Mouse (Mus musculus) CH12.LX (cell line): ENCODE measurements around the gene Ckap4. TPM values are rescaled to one million over a fixed set of nuclear protein-coding genes. Genes with fewer than 3 reads are reported as not detected.
A peak's percentile ranks its signal among the peaks of the same experiment; 100 is the strongest.

Experiments
- DNase-seq: peaks from one replicate; pipeline ENCODE4 v3.0.0-alpha.2; 2013; ENCODE audit errors: extremely low read depth
- H3K27ac ChIP-seq: 2 replicates; pipeline ENCODE4 v1.5.1; 2012; ENCODE audit warnings: low read depth, mild to moderate bottlenecking, control low read depth, moderate library complexity; ENCODE audit not compliant: insufficient read depth
- H3K27me3 ChIP-seq: replicated peaks from 2 replicates; pipeline ENCODE3; 2012; ENCODE audit warnings: inconsistent platforms
- H3K36me3 ChIP-seq, 2 experiments: replicated peaks in 1 of 2; 2 replicates each; pipeline versions ENCODE3 to v1.6.1; 2012; ENCODE audit warnings: inconsistent platforms in 1 of 2, low read length in 1 of 2, mild to moderate bottlenecking in 1 of 2, mixed read lengths in 1 of 2, moderate library complexity in 1 of 2; ENCODE audit not compliant: control insufficient read depth in 1 of 2, insufficient read depth in 1 of 2
- H3K4me1 ChIP-seq, 2 experiments: 2 replicates each; pipeline ENCODE4 v1.6.1; 2012; ENCODE audit warnings: inconsistent platforms in 1 of 2, moderate library complexity in 1 of 2; ENCODE audit not compliant: insufficient read depth in 2 of 2, control insufficient read depth in 1 of 2
- H3K4me2 ChIP-seq: 2 replicates; pipeline ENCODE4 v1.6.1; 2012; ENCODE audit warnings: low read depth, mild to moderate bottlenecking, control low read depth; ENCODE audit not compliant: poor library complexity, insufficient read depth, severe bottlenecking
- H3K4me3 ChIP-seq, 3 experiments: fragments of 150-350 bp in 1 of 3; sonication (generic) in 1 of 3; replicated peaks in 1 of 3; 2 replicates each; pipeline versions ENCODE3 to v1.5.1; 2011 to 2012; ENCODE audit warnings: low read depth in 2 of 3, low read length in 2 of 3, mild to moderate bottlenecking in 2 of 3, moderate library complexity in 2 of 3, control low read depth in 1 of 3, improper control_type of control experiment in 1 of 3, inconsistent platforms in 1 of 3, mixed read lengths in 1 of 3; ENCODE audit not compliant: poor library complexity in 1 of 3
- H3K79me2 ChIP-seq: replicated peaks from 2 replicates; pipeline ENCODE4 v1.6.1; 2012; ENCODE audit warnings: mild to moderate bottlenecking, moderate library complexity; ENCODE audit not compliant: control insufficient read depth, poor library complexity, insufficient read depth, severe bottlenecking; ENCODE audit errors: extremely low read depth
- H3K9ac ChIP-seq: 2 replicates; pipeline ENCODE4 v1.6.1; 2012; ENCODE audit warnings: low read depth, mild to moderate bottlenecking, control low read depth, moderate library complexity; ENCODE audit not compliant: insufficient read depth
- H3K9me3 ChIP-seq: replicated peaks from 2 replicates; pipeline ENCODE3; 2012; ENCODE audit warnings: low read length, inconsistent platforms, mixed read lengths
- BHLHE40 ChIP-seq: IDR thresholded peaks from 2 replicates; pipeline ENCODE4 v1.6.1; 2011; ENCODE audit warnings: mild to moderate bottlenecking, low read depth, low read length, improper control_type of control experiment
- E2F4 ChIP-seq: IDR thresholded peaks from 2 replicates; pipeline ENCODE4 v1.6.1; 2011; ENCODE audit warnings: low read depth, low read length, improper control_type of control experiment; ENCODE audit not compliant: insufficient replicate concordance
- EP300 ChIP-seq: IDR thresholded peaks from 2 replicates; pipeline ENCODE4 v1.6.1; 2011; ENCODE audit warnings: low read length, improper control_type of control experiment
- JUND ChIP-seq: conservative IDR thresholded peaks from 2 replicates; pipeline ENCODE4 v1.6.1; 2011; ENCODE audit warnings: low read depth, low read length, improper control_type of control experiment
- MEF2A ChIP-seq: IDR thresholded peaks from 2 replicates; pipeline ENCODE4 v1.6.1; 2014; ENCODE audit warnings: low read depth, mild to moderate bottlenecking, inconsistent platforms, low read length, improper control_type of control experiment, borderline replicate concordance
- MXI1 ChIP-seq: IDR thresholded peaks from 2 replicates; pipeline ENCODE4 v1.6.1; 2011; ENCODE audit warnings: mild to moderate bottlenecking, low read depth, low read length, improper control_type of control experiment
- MYC ChIP-seq: IDR thresholded peaks from 2 replicates; pipeline ENCODE4 v1.6.1; 2011; ENCODE audit warnings: low read depth, mild to moderate bottlenecking, improper control_type of control experiment, low read length
- PAX5 ChIP-seq: IDR thresholded peaks from 2 replicates; pipeline ENCODE4 v1.6.1; 2012; ENCODE audit warnings: low read length, inconsistent platforms, mixed read lengths
- POLR2A ChIP-seq: IDR thresholded peaks from 2 replicates; pipeline ENCODE4 v1.6.1; 2011; ENCODE audit warnings: low read depth, mild to moderate bottlenecking, improper control_type of control experiment, low read length
- POLR2AphosphoS2 ChIP-seq: IDR thresholded peaks from 2 replicates; pipeline ENCODE4 v1.6.1; 2011; ENCODE audit warnings: low read depth, low read length, improper control_type of control experiment
- RAD21 ChIP-seq: IDR thresholded peaks from 2 replicates; pipeline ENCODE4 v1.6.1; 2011; ENCODE audit warnings: low read depth, mild to moderate bottlenecking, low read length, improper control_type of control experiment, moderate library complexity
- SIN3A ChIP-seq: IDR thresholded peaks from 2 replicates; pipeline ENCODE4 v1.6.1; 2012; ENCODE audit warnings: low read length, improper control_type of control experiment, inconsistent platforms
- SMC3 ChIP-seq: IDR thresholded peaks from 2 replicates; pipeline ENCODE4 v1.6.1; 2011; ENCODE audit warnings: low read depth, low read length, improper control_type of control experiment
- TBP ChIP-seq: conservative IDR thresholded peaks from 2 replicates; pipeline ENCODE4 v1.6.1; 2011; ENCODE audit warnings: low read depth, low read length, improper control_type of control experiment
- USF1 ChIP-seq: IDR thresholded peaks from 2 replicates; pipeline ENCODE4 v1.6.1; 2014; ENCODE audit warnings: low read depth, mild to moderate bottlenecking, inconsistent platforms, low read length, improper control_type of control experiment
- USF2 ChIP-seq: conservative IDR thresholded peaks from 2 replicates; pipeline ENCODE4 v1.6.1; 2011; ENCODE audit warnings: low read depth, low read length, improper control_type of control experiment
- ZC3H11A ChIP-seq: IDR thresholded peaks from 2 replicates; pipeline ENCODE4 v1.6.1; 2012; ENCODE audit warnings: low read depth, mild to moderate bottlenecking, inconsistent platforms, low read length, improper control_type of control experiment
- ZKSCAN1 ChIP-seq: IDR thresholded peaks from 2 replicates; pipeline ENCODE4 v1.6.1; 2012; ENCODE audit warnings: low read depth, inconsistent platforms, low read length, improper control_type of control experiment, borderline replicate concordance
- ZMIZ1 ChIP-seq: IDR thresholded peaks from 2 replicates; pipeline ENCODE4 v1.6.1; 2012; ENCODE audit warnings: low read depth, mild to moderate bottlenecking, inconsistent platforms, low read length, improper control_type of control experiment
- ZNF384 ChIP-seq: IDR thresholded peaks from 2 replicates; pipeline ENCODE4 v1.6.1; 2012; ENCODE audit warnings: low read depth, low read length, improper control_type of control experiment, inconsistent platforms
- dilution Hi-C: fragments of 300-500 bp; cut with MboI; formaldehyde crosslinking; loops from 2 replicates; pipeline ENCODE4 v1.14.3; 2020; ENCODE audit warnings: low sequenced_read_pairs; ENCODE audit not compliant: extremely low pct_unique_long_range_greater_than_20kb, extremely low pct_ligation_motif_present
- in situ Hi-C: fragments of 300-500 bp; cut with MboI; formaldehyde crosslinking; loops from 3 replicates; pipeline ENCODE4 v1.14.3; 2019; ENCODE audit warnings: low sequenced_read_pairs, low pct_ligation_motif_present, low pct_unique_long_range_greater_than_20kb, mixed read lengths
- polyA plus RNA-seq: library from polyadenylated mRNA; unstranded; fragments of >175 nt; gene quantifications from 2 replicates; pipeline ENCODE4 v1.2.1, GENCODE M21; 2012; ENCODE audit warnings: low read depth; ENCODE audit not compliant: insufficient read length
- total RNA-seq, 2 experiments: library from RNA; depleted of rRNA; stranded (reverse); fragments of 300-350 nt in 1 of 2; fragments of >200 nt in 1 of 2; gene quantifications; 2 replicates each; pipeline ENCODE4 v1.2.3; 2012 to 2014

Gene Ckap4
- total and polyA plus RNA-seq, 3 experiments = 24.4 to 71.2 (median 35.0) TPM

- TF ChIP-seq ZMIZ1 = no peak
- no peak for TF ChIP-seq ZKSCAN1
- no peak for TF ChIP-seq SMC3
- TF ChIP-seq BHLHE40 = no peak
- no peak for TF ChIP-seq ZC3H11A
- no peak for TF ChIP-seq POLR2A
- TF ChIP-seq USF2 = no peak
- TF ChIP-seq SIN3A = no peak
- TF ChIP-seq USF1 = no peak
- TF ChIP-seq MYC = no peak
- TF ChIP-seq EP300 = no peak
- no peak for TF ChIP-seq JUND
- TF ChIP-seq E2F4 = no peak
- no peak for TF ChIP-seq RAD21
- no peak for TF ChIP-seq MXI1
- no peak for TF ChIP-seq POLR2AphosphoS2
- no peak for TF ChIP-seq ZNF384
- in situ Hi-C loops (no loop called here), dilution Hi-C loops (no loop called here)
- H3K4me3 ChIP-seq = no peak overlapping the region
- H3K27me3 ChIP-seq = no peaks in the 10 kb centered on the region
- peak overlapping the region; percentile 61 for H3K4me2 ChIP-seq
- peaks cover 3% of the 10 kb centered on the region for H3K9me3 ChIP-seq
- no peak overlapping the region for H3K9ac ChIP-seq
- H3K27ac ChIP-seq = no peak overlapping the region
- H3K36me3 ChIP-seq = no peaks in the 10 kb centered on the region
- peaks cover 8 to 18% of the 10 kb centered on the region in 2 experiments; a peak in 3 of 4 replicates for H3K4me1 ChIP-seq
- DNase-seq = peak; percentile 16
- H3K79me2 ChIP-seq = no peaks in the 10 kb centered on the region
Observed at GRCm38 (mm10) chr10:84480146-84480545, 53.7 kb downstream of the Ckap4 start.

GRCm38 (mm10) chr10:84477613-84478076 is 56.2 kb downstream of the Ckap4 start:
- in situ Hi-C loops (no loop called here), dilution Hi-C loops (no loop called here)
- no peak overlapping the region for H3K9ac ChIP-seq

More at GRCm38 (mm10) chr10:84477613-84478076, 56.2 kb downstream of the Ckap4 start:
- Histone ChIP-seq H3K27me3 (no peaks in the 10 kb centered on the region), H3K79me2 (no peaks in the 10 kb centered on the region), H3K9me3 (no peaks in the 10 kb centered on the region), H3K36me3 (no peaks in the 10 kb centered on the region), H3K4me3 (no peak overlapping the region), H3K4me2 (no peak overlapping the region), H3K27ac (no peak overlapping the region), H3K4me1 (peaks cover 8 to 18% of the 10 kb centered on the region in 2 experiments; a peak in 3 of 4 replicates)
- DNase-seq = no peak
- TF ChIP-seq SMC3 (no peak), USF2 (no peak), MXI1 (no peak), POLR2A (no peak), PAX5 (no peak), MEF2A (no peak), TBP (no peak), POLR2AphosphoS2 (no peak)
